Mouse (Mus musculus) layer of hippocampus, adult 2 months (tissue): ENCODE data around the gene Dbp. TPM values are rescaled to one million over a fixed set of nuclear protein-coding genes. Genes with fewer than 3 reads are reported as not detected.
A peak's percentile ranks its signal among the peaks of the same experiment; 100 is the strongest.

Experiments
- DNase-seq, 2 experiments: peaks; one replicate each; pipeline ENCODE4 v3.0.0; 2022; ENCODE audit warnings: low spot score in 2 of 2
- H3K27ac ChIP-seq: fragments of 200-600 bp; 2 replicates; pipeline ENCODE4 v1.8.1; 2022
- H3K4me3 ChIP-seq: fragments of 200-600 bp; 2 replicates; pipeline ENCODE4 v1.8.1; 2022; ENCODE audit warnings: mild to moderate bottlenecking
- CTCF ChIP-seq: fragments of 200-600 bp; conservative IDR thresholded peaks from 2 replicates; pipeline ENCODE4 v1.8.1; 2022; ENCODE audit warnings: antibody characterized with exemption, mild to moderate bottlenecking, moderate library complexity
- total RNA-seq, 2 experiments: library from RNA; stranded (reverse); gene quantifications; 2 replicates each; pipeline ENCODE4 v1.2.3; 2021

The Dbp gene
- total RNA-seq, 2 experiments from 2014 or later: 69.2 to 72.8 TPM

DNA sequence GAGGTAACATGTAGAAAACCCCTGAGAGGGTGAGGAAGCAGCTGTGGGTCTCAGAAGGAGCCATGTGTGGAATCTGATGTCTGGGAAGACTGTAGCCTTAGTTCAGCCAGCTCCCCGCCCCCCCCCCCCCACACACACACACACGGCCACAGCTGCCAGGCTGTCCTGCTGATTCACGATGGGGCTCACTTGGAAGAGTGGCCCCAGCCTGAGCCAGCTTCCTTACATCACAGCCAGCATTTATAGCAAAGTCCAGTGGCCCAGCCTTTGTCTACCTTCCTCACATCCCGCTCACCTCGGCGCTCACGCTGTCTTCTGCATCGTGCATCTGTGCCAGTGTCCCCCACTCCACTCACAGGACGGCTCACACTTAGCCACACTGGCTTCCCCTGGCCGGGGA lies 44.5 kb downstream of the Dbp start:
- Histone ChIP-seq H3K4me3 (no peak overlapping the region), H3K27ac (no peak overlapping the region)
- DNase-seq: no peak
- no peak for TF ChIP-seq CTCF

DNA sequence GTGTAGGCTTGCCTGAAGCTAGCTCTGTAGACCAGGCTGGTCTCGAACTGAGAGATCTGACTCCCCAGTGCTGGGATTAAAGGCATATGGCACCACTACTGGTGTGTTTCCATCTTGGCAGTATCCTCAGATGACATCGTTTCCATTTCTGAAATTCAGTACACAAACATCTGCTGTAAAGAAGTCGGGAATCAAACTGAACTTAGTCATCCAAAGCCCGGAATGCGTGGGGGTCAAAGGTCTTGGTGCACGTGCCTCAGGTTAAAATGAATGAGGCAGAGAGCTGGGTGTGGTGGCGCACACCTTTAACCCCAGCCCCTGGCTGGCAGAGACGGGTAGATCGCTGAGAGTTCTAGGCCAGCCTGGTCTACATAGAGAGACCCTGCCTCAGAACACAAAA lies 45.3 kb downstream of the Dbp start:
- H3K27ac ChIP-seq: no peak overlapping the region
- no peak for DNase-seq
- no peak overlapping the region for H3K4me3 ChIP-seq
- no peak for TF ChIP-seq CTCF

DNA sequence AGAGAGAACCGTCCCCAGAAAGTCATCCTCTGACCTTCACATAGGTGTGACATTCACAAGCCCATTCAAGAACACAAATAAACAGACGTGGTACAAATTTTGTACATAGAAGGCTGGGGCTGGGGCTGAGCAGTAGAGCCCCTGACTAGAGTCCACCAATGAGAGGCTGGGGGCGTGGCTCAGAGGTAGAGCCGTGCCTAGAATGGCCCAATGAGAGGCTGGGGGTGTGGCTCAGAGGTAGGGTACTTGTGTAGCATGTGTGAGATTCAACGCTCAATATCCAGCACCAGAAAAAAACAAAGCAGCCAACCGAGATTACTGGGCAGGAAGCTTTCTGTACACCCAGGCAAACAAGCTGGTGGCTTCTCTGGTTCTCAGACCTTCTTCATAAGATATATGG lies 50.8 kb downstream of the Dbp start:
- no peak for TF ChIP-seq CTCF
- Histone ChIP-seq H3K4me3 (no peak overlapping the region), H3K27ac (no peak overlapping the region)
- DNase-seq: no peak

DNA sequence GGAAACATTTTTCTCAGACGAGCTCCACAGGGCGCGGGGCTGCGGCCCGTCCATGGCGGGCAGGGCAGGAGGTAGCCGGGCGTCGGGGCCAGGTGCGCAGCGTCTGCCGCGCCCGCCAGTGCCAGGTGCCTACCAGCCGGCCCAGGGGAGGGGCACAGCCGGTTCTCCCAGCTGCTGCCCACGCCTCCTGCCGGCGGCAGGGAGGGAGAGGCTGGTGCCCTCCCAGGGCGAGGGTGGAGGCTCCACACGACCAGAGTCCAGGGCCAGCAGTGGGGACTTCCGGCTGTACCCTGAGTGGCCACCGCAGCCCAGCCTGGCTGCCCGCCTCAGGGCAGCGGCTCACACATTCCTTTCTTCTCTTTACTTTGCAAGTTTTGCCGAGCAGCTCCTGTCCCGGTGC lies 54.5 kb downstream of the Dbp start:
- no peak overlapping the region for H3K27ac ChIP-seq
- no peak overlapping the region for H3K4me3 ChIP-seq
- no peak for DNase-seq
- 0 out of 2 replicates have a peak, but pooled peaks have one; percentile 3 for TF ChIP-seq CTCF

Other genes with a start within 250 kb of the Dbp start
- gene Ftl1, start 245.2 kb upstream of the Dbp start, total RNA-seq: 100 to 1,000 TPM; 186 to 204 TPM
- gene Bax, start 238.2 kb upstream of the Dbp start, total RNA-seq: 10 to 100 TPM; 73.2 to 77.6 TPM
- gene Tulp2, start 223.2 kb upstream of the Dbp start, total RNA-seq: not detected
- 1 to 10 TPM; 2.1 to 3.1 TPM for gene Gm45808, start 218.3 kb upstream of the Dbp start, total RNA-seq
- 1 to 10 TPM; 4.3 to 4.4 TPM for gene Dhdh, start 216.3 kb upstream of the Dbp start, total RNA-seq
- 10 to 100 TPM; 97.6 to 98.2 TPM for gene Nucb1, start 194.7 kb upstream of the Dbp start, total RNA-seq
- 10 to 100 TPM; 19.0 to 25.8 TPM for gene Ppp1r15a, start 178.8 kb upstream of the Dbp start, total RNA-seq
- gene Plekha4, start 178.8 kb upstream of the Dbp start, total RNA-seq: under 1 TPM; 0.52 to 0.79 TPM
- not detected for gene Hsd17b14, start 150.2 kb upstream of the Dbp start, total RNA-seq
- gene Bcat2, start 134.9 kb upstream of the Dbp start, total RNA-seq: 10 to 100 TPM; 20.6 to 28.2 TPM
- gene Fgf21, start 89.6 kb upstream of the Dbp start, total RNA-seq: not detected
- gene Fut1, start 87.8 kb upstream of the Dbp start, total RNA-seq: not detected
- not detected for gene Izumo1, start 83.3 kb upstream of the Dbp start, total RNA-seq
- 1 to 10 TPM; 6.1 to 7.4 TPM for gene Rasip1, start 77.6 kb upstream of the Dbp start, total RNA-seq
- gene Mamstr, start 65.1 kb upstream of the Dbp start, total RNA-seq: 1 to 10 TPM; 1.2 to 4.8 TPM
- under 1 TPM; 0.13 to 0.25 TPM for gene Fut2, start 38.7 kb upstream of the Dbp start, total RNA-seq
- 1 to 10 TPM; 6.3 to 9.3 TPM for gene Ntn5, start 21.1 kb upstream of the Dbp start, total RNA-seq
- gene Sec1, start 10.7 kb upstream of the Dbp start, total RNA-seq: 1 to 10 TPM; 2.2 to 2.3 TPM
- gene Car11, start 5.2 kb upstream of the Dbp start, total RNA-seq: 100 to 1,000 TPM; 184 to 211 TPM
- gene Rpl18, start 10.4 kb downstream of the Dbp start, total RNA-seq: 100 to 1,000 TPM; 342 to 353 TPM
- gene Sphk2, start 12.9 kb downstream of the Dbp start, total RNA-seq: 10 to 100 TPM; 32.3 to 35.8 TPM
- gene Fam83e, start 16.1 kb downstream of the Dbp start, total RNA-seq: under 1 TPM; 0.27 to 0.33 TPM
- not detected for gene Spaca4, start 20.7 kb downstream of the Dbp start, total RNA-seq
- gene Lmtk3, start 78.7 kb downstream of the Dbp start, total RNA-seq: 100 to 1,000 TPM; 302 to 329 TPM
- gene Sult2b1, start 79.6 kb downstream of the Dbp start, total RNA-seq: 1 to 10 TPM; 7.1 to 9.7 TPM
- gene Cyth2, start 109.5 kb downstream of the Dbp start, total RNA-seq: 100 to 1,000 TPM; 144 to 149 TPM
- gene Kcnj14, start 119.7 kb downstream of the Dbp start, total RNA-seq: 1 to 10 TPM; 1.6 to 1.9 TPM
- 10 to 100 TPM; 20.5 to 22.7 TPM for gene Grwd1, start 125.9 kb downstream of the Dbp start, total RNA-seq
- 10 to 100 TPM; 78.4 to 81.4 TPM for gene Kdelr1, start 167.7 kb downstream of the Dbp start, total RNA-seq
- 10 to 100 TPM in 1 of 2 experiments, 1 to 10 TPM in 1; 10.0 to 11.6 TPM for gene Grin2d, start 173.3 kb downstream of the Dbp start, total RNA-seq
- gene Syngr4, start 191.6 kb downstream of the Dbp start, total RNA-seq: not detected
- gene Tmem143, start 191.9 kb downstream of the Dbp start, total RNA-seq: 10 to 100 TPM; 22.1 to 22.8 TPM
- 1 to 10 TPM; 1.5 to 2.3 TPM for gene Emp3, start 216.3 kb downstream of the Dbp start, total RNA-seq
- 1 to 10 TPM; 3.5 to 3.8 TPM for gene Ccdc114, start 219.0 kb downstream of the Dbp start, total RNA-seq